Mouse (Mus musculus) testis, postnatal 10 days (tissue): ENCODE data around the gene Mpdz.

ENCODE experiments used
- DNase-seq: peaks from one replicate; pipeline ENCODE4 v3.0.0; 2021; ENCODE audit warnings: low spot score

Mpdz gene

GRCm38 (mm10) chr4:81280098-81280497 is 162.5 kb downstream of the Mpdz start:
- no peak for DNase-seq

- no peak for DNase-seq
Measured at GRCm38 (mm10) chr4:81279451-81279850, 163.2 kb downstream of the Mpdz start.

GRCm38 (mm10) chr4:81275957-81276715 is 166.5 kb downstream of the Mpdz start:
- DNase-seq: no peak

GRCm38 (mm10) chr4:81273067-81273466 is 169.5 kb downstream of the Mpdz start:
- no peak for DNase-seq

GRCm38 (mm10) chr4:81252859-81253780 is 189.5 kb downstream of the Mpdz start:
- no peak for DNase-seq

- no peak for DNase-seq
Measured at GRCm38 (mm10) chr4:81252334-81252733, 190.3 kb downstream of the Mpdz start.

- DNase-seq: peak; percentile 63
Measured at GRCm38 (mm10) chr4:81251934-81252333, 190.7 kb downstream of the Mpdz start.

- no peak for DNase-seq
Measured at GRCm38 (mm10) chr4:81249245-81249644, 193.4 kb downstream of the Mpdz start.

GRCm38 (mm10) chr4:81236227-81236626 is 206.4 kb downstream of the Mpdz start:
- no peak for DNase-seq
